Mouse (Mus musculus): ENCODE results near the gene Dlg5. TPM values are rescaled to one million over a fixed set of nuclear protein-coding genes. Genes with fewer than 3 reads are reported as not detected.

The Dlg5 gene
- polyA plus RNA-seq, 1 experiment from 2014 or later = 15.5 TPM

- 70% methylated on average over 4 of the region's 4 CpGs for WGBS
- no peak overlapping the region for H3K9ac ChIP-seq
- no peak overlapping the region for H3K27ac ChIP-seq
- no peak overlapping the region for H3K4me3 ChIP-seq
- H3K9me3 ChIP-seq (replicated peaks) = no peaks in the 10 kb centered on the region
- H3K36me3 ChIP-seq (ENCODE audit: poor library complexity, severe bottlenecking) = no peaks in the 10 kb centered on the region
- no peak overlapping the region for H3K4me2 ChIP-seq
- ATAC-seq = no peak
- no peaks in the 10 kb centered on the region for H3K27me3 ChIP-seq
- H3K4me1 ChIP-seq = peaks cover 26% of the 10 kb centered on the region
Observed at GRCm38 (mm10) chr14:24260391-24260790, 14.7 kb upstream of the Dlg5 start.

DNA sequence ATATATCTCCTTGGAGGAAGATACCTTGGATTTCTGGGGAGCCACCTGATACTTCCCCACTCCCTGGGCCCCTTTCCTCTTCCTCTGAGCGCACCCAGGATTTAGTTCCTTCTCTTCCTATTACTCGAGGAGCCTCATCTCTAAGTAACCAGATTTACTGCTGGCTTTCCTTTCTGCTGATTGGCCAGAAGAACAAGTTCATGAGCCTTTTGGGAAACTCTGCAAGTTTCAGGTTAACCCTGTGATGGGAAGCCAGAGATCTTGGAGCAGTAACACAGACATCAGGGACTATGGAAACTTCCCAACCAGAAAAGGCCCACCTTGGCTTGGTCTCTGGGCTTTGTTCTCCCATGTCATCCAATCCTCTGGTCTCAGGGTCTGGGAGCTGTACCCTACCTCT, 10.2 kb upstream of the Dlg5 start:
- Histone ChIP-seq H3K27ac (no peak overlapping the region), H3K4me3 (no peak overlapping the region), H3K4me2 (no peak overlapping the region), H3K36me3 (ENCODE audit: poor library complexity, severe bottlenecking) (no peaks in the 10 kb centered on the region), H3K9ac (no peak overlapping the region), H3K9me3 (replicated peaks) (0 out of 2 replicates have a peak, but pooled peaks cover 3% of the 10 kb centered on the region), H3K4me1 (peaks cover 11% of the 10 kb centered on the region), H3K27me3 (no peaks in the 10 kb centered on the region)
- WGBS = 75% methylated on average over 2 of the region's 2 CpGs
- no peak for ATAC-seq

- Histone ChIP-seq H3K4me2 (no peak overlapping the region), H3K4me1 (peaks cover 11% of the 10 kb centered on the region), H3K36me3 (ENCODE audit: poor library complexity, severe bottlenecking) (no peaks in the 10 kb centered on the region), H3K4me3 (no peak overlapping the region), H3K27ac (no peak overlapping the region), H3K9ac (no peak overlapping the region), H3K27me3 (no peaks in the 10 kb centered on the region), H3K9me3 (replicated peaks) (0 out of 2 replicates have a peak, but pooled peaks cover 3% of the 10 kb centered on the region)
- 11% methylated on average over 8 of the region's 8 CpGs for WGBS
- peak; percentile 55; the same call in 1 of the 2 replicates for ATAC-seq
Observed at GRCm38 (mm10) chr14:24253611-24254202, 8.0 kb upstream of the Dlg5 start.

GRCm38 (mm10) chr14:24251326-24251725, 5.6 kb upstream of the Dlg5 start:
- H3K9ac ChIP-seq = no peak overlapping the region
- no peaks in the 10 kb centered on the region for H3K36me3 ChIP-seq (ENCODE audit: poor library complexity, severe bottlenecking)
- ATAC-seq = no peak
- 82% methylated on average over 1 of the region's 1 CpGs for WGBS
- H3K4me3 ChIP-seq = no peak overlapping the region
- peaks cover 11% of the 10 kb centered on the region for H3K4me1 ChIP-seq
- no peak overlapping the region for H3K27ac ChIP-seq
- 0 out of 2 replicates have a peak, but pooled peaks cover 3% of the 10 kb centered on the region for H3K9me3 ChIP-seq (replicated peaks)
- H3K4me2 ChIP-seq = no peak overlapping the region
- no peaks in the 10 kb centered on the region for H3K27me3 ChIP-seq

- Histone ChIP-seq H3K27me3 (no peaks in the 10 kb centered on the region), H3K4me3 (no peak overlapping the region), H3K9me3 (replicated peaks) (0 out of 2 replicates have a peak, but pooled peaks cover 3% of the 10 kb centered on the region), H3K9ac (no peak overlapping the region), H3K4me1 (peaks cover 15% of the 10 kb centered on the region), H3K36me3 (ENCODE audit: poor library complexity, severe bottlenecking) (no peaks in the 10 kb centered on the region), H3K27ac (no peak overlapping the region), H3K4me2 (no peak overlapping the region)
- WGBS = 52% methylated on average over 2 of the region's 2 CpGs
- no peak for ATAC-seq
Observed at GRCm38 (mm10) chr14:24249926-24250325, 4.2 kb upstream of the Dlg5 start.

DNA sequence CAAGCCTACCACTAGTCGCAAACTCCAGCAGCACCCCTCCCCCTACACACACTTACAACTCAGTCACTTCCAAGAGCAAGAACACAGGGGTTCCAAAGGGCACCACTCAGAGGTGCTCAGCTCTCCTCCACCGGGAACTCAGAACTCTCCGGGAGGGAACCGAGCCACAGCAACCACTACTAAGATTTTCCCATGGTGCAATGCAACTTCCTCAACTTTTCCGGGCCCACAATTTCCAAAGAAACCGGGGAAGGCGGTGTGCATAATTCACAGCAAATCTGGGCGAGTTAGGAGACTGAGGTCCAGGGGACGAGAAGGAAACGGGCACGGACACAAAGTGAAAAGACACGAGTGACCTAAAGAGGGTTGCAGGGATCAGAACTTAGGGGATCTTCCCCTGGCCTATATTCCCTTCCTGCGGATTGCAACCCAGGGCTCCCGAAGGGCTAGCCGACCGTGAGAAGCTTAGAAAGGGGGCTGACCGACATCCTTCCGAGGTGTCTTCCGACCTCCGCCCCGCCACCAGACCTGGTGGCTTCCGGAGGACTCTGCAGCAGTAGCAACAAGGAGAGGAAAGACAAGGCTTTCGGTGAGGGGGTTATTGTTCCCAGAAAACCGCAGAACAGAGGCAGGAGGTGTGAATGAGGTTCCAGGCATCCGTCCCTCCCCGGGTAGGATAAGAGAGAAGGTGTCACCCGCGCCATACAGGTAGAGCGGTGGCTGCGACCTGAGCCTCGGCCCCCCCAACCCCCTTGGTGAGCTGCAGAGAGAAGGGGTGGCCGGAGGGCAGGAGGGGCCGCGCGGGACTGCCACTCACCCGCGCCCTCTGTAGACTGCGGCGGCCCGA, 1.2 kb downstream of the Dlg5 start:
- Histone ChIP-seq H3K27ac (peak overlapping the region; percentile 89), H3K36me3 (ENCODE audit: poor library complexity, severe bottlenecking) (peaks cover 16% of the 10 kb centered on the region), H3K27me3 (no peaks in the 10 kb centered on the region), H3K4me3 (peak overlapping the region; percentile 65), H3K9me3 (replicated peaks) (no peaks in the 10 kb centered on the region), H3K4me1 (peaks cover 30% of the 10 kb centered on the region), H3K4me2 (peak overlapping the region; percentile 90), H3K9ac (peak overlapping the region; percentile 94)
- WGBS = under 1% methylated on average over 40 of the region's 40 CpGs
- peak; percentile 64 for ATAC-seq

DNA sequence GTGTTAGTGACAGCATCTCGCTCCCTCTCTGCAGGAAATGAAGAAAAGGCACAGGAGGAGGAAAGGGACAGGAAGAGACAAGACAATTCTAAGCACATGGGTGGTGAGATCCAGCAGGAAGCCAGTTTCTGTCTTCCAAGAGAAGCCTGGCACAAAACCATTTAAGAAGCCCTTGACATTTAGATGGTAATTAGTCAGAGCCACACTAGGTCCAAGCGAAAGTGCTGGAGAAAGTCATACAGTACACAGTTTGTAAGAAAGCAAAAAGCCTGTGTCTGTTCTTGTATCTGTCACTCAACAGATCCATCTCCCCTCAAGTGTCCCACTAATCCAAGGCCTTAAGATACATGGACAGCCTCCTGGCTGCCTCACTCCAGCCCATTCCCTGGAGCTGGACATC, 3.7 kb downstream of the Dlg5 start:
- 81% methylated on average over 2 of the region's 2 CpGs for WGBS
- Histone ChIP-seq H3K36me3 (ENCODE audit: poor library complexity, severe bottlenecking) (peaks cover 21% of the 10 kb centered on the region), H3K4me1 (peaks cover 36% of the 10 kb centered on the region), H3K9ac (no peak overlapping the region), H3K9me3 (replicated peaks) (no peaks in the 10 kb centered on the region), H3K27ac (no peak overlapping the region), H3K4me2 (no peak overlapping the region), H3K27me3 (no peaks in the 10 kb centered on the region), H3K4me3 (no peak overlapping the region)
- no peak for ATAC-seq

DNA sequence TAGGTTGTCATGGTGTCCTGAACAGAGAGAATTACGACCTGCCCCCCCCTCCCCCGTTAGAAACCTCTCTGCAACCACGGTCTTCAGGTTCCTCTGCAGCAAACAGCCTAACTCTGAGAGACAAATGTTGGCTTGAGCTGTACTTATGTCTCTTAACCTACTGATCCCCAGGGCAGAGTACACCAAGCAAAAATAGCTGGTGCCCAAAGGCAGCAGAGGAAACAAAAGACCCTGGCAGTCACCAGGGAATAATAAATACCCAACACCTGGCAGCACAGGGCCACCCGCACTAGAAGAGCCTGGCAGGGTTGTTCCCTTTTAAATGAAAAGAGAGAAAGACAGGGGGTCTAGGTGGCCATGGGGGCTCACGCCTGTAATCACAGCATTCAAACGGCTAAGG, 4.9 kb downstream of the Dlg5 start:
- H3K9ac ChIP-seq = no peak overlapping the region
- H3K4me3 ChIP-seq = no peak overlapping the region
- ATAC-seq = no peak
- H3K4me1 ChIP-seq = peaks cover 32% of the 10 kb centered on the region
- H3K27ac ChIP-seq = no peak overlapping the region
- no peaks in the 10 kb centered on the region for H3K27me3 ChIP-seq
- WGBS = 85% methylated on average over 6 of the region's 6 CpGs
- H3K36me3 ChIP-seq (ENCODE audit: poor library complexity, severe bottlenecking) = peaks cover 23% of the 10 kb centered on the region
- no peaks in the 10 kb centered on the region for H3K9me3 ChIP-seq (replicated peaks)
- no peak overlapping the region for H3K4me2 ChIP-seq

DNA sequence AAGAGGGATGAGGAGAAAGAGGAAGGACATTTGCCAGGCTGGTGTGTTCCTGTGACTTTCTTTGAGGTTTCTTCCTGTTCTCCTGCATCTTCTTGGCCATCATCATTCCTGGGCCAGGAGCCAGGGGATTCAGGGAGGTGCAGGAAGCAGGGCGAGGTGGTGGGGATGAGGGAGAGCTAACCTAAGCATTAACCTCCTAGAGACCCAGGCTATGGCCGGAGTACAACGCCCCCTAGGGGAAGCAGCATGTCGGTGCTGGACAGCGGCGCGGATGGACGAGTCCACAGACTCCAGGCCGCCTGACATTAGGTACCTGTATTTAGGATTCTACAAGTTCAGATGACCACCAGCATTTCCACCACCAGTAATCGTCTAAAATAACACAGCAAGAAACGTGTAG, 6.1 kb downstream of the Dlg5 start:
- H3K4me2 ChIP-seq = no peak overlapping the region
- peaks cover 25% of the 10 kb centered on the region for H3K36me3 ChIP-seq (ENCODE audit: poor library complexity, severe bottlenecking)
- H3K9me3 ChIP-seq (replicated peaks) = no peaks in the 10 kb centered on the region
- H3K4me3 ChIP-seq = no peak overlapping the region
- H3K27me3 ChIP-seq = no peaks in the 10 kb centered on the region
- no peak for ATAC-seq
- H3K27ac ChIP-seq = no peak overlapping the region
- no peak overlapping the region for H3K9ac ChIP-seq
- H3K4me1 ChIP-seq = peaks cover 38% of the 10 kb centered on the region
- 82% methylated on average over 11 of the region's 11 CpGs for WGBS

GRCm38 (mm10) chr14:24235954-24236353, 9.8 kb downstream of the Dlg5 start:
- 85% methylated on average over 3 of the region's 3 CpGs for WGBS
- Histone ChIP-seq H3K4me3 (no peak overlapping the region), H3K9ac (no peak overlapping the region), H3K27me3 (no peaks in the 10 kb centered on the region), H3K4me1 (peaks cover 18% of the 10 kb centered on the region), H3K36me3 (ENCODE audit: poor library complexity, severe bottlenecking) (peaks cover 11% of the 10 kb centered on the region; the same call in 1 of the 2 replicates), H3K27ac (no peak overlapping the region), H3K9me3 (replicated peaks) (no peaks in the 10 kb centered on the region), H3K4me2 (no peak overlapping the region)
- ATAC-seq = no peak

GRCm38 (mm10) chr14:24234411-24234810, 11.3 kb downstream of the Dlg5 start:
- H3K4me1 ChIP-seq = peaks cover 15% of the 10 kb centered on the region
- H3K4me2 ChIP-seq = no peak overlapping the region
- WGBS = 44% methylated on average over 2 of the region's 2 CpGs

More at GRCm38 (mm10) chr14:24234411-24234810, 11.3 kb downstream of the Dlg5 start:
- no peaks in the 10 kb centered on the region for H3K9me3 ChIP-seq (replicated peaks)
- H3K36me3 ChIP-seq (ENCODE audit: poor library complexity, severe bottlenecking) = 0 out of 2 replicates have a peak, but pooled peaks cover 8% of the 10 kb centered on the region
- no peaks in the 10 kb centered on the region for H3K27me3 ChIP-seq
- no peak for ATAC-seq
- no peak overlapping the region for H3K9ac ChIP-seq
- no peak overlapping the region for H3K4me3 ChIP-seq
- H3K27ac ChIP-seq = no peak overlapping the region

All from forebrain, embryonic 13.5 days (tissue).